Mouse (Mus musculus) cerebellum, adult 2 months (tissue): ENCODE measurements around the gene Iqcd. TPM values are rescaled to one million over a fixed set of nuclear protein-coding genes. Genes with fewer than 3 reads are reported as not detected.

ENCODE experiments used
- DNase-seq, 2 experiments: peaks; one replicate each; pipeline ENCODE4 v3.0.0; 2021
- H3K27ac ChIP-seq: fragments of 200-500 bp; 2 replicates; pipeline ENCODE4 v1.5.1; 2012; ENCODE audit warnings: low read length, control low read depth, inconsistent platforms; ENCODE audit not compliant: insufficient read depth
- H3K27me3 ChIP-seq: fragments of 200-500 bp; 2 replicates; pipeline ENCODE4 v1.6.1; 2012; ENCODE audit warnings: inconsistent platforms, mild to moderate bottlenecking, low read length, moderate library complexity; ENCODE audit not compliant: control insufficient read depth, insufficient read depth
- H3K4me1 ChIP-seq: fragments of 200-500 bp; 2 replicates; pipeline ENCODE4 v1.6.1; 2011; ENCODE audit warnings: low read length; ENCODE audit not compliant: control insufficient read depth, insufficient read depth
- H3K4me3 ChIP-seq: fragments of 200-500 bp; replicated peaks from 2 replicates; pipeline ENCODE3; 2011; ENCODE audit warnings: mild to moderate bottlenecking, low read depth, low read length, control low read depth; ENCODE audit not compliant: insufficient read depth
- CTCF ChIP-seq: fragments of 200-500 bp; IDR thresholded peaks from 2 replicates; pipeline ENCODE4 v1.5.1; 2011; ENCODE audit warnings: low read depth, mild to moderate bottlenecking, control low read depth, low read length, moderate library complexity, borderline replicate concordance; ENCODE audit not compliant: insufficient read depth
- POLR2A ChIP-seq: fragments of 200-500 bp; IDR thresholded peaks from 2 replicates; pipeline ENCODE4 v1.6.1; 2011; ENCODE audit warnings: low read length, control low read depth, borderline replicate concordance; ENCODE audit not compliant: insufficient read depth
- WGBS: fragments of 180-500 bp; shearing (Covaris S2); methylation state at CpG from one replicate; pipeline ENCODE4 v1.1.7; 2018; 5-methylcytosine and 5-hydroxymethylcytosine counted together
- polyA plus RNA-seq: library from polyadenylated mRNA; depleted of rRNA; stranded (reverse); fragments of >200 nt; gene quantifications from 2 replicates; pipeline ENCODE4 v1.2.3, GENCODE M21; 2012

Gene Iqcd
- polyA plus RNA-seq, 1 experiment = 1.8 TPM

GRCm38 (mm10) chr5:120586741-120587615, 1.8 kb upstream of the Iqcd start:
- WGBS = 14% methylated on average over 17 of the region's 17 CpGs
- Histone ChIP-seq H3K27ac (no peak overlapping the region), H3K4me1 (peaks cover 12% of the 10 kb centered on the region; the same call in 1 of the 2 replicates), H3K4me3 (peak overlapping the region; percentile 95), H3K27me3 (no peaks in the 10 kb centered on the region)
- no peak for TF ChIP-seq CTCF
- TF ChIP-seq POLR2A = no peak
- DNase-seq = peak in 1 of 2 experiments; percentile 37

- H3K4me3 ChIP-seq = peak overlapping the region; percentile 95
- peaks cover 12% of the 10 kb centered on the region; the same call in 1 of the 2 replicates for H3K4me1 ChIP-seq
- no peaks in the 10 kb centered on the region for H3K27me3 ChIP-seq
- WGBS = 15% methylated on average over 9 of the region's 9 CpGs
- DNase-seq = no peak
- H3K27ac ChIP-seq = no peak overlapping the region
- TF ChIP-seq CTCF (no peak), POLR2A (no peak)
Observed at GRCm38 (mm10) chr5:120587616-120587926, 1.2 kb upstream of the Iqcd start.

GRCm38 (mm10) chr5:120587940-120588568, 762 bp upstream of the Iqcd start:
- no peak for DNase-seq
- 1% methylated on average over 29 of the region's 29 CpGs for WGBS
- H3K4me1 ChIP-seq = peaks cover 12% of the 10 kb centered on the region; the same call in 1 of the 2 replicates

GRCm38 (mm10) chr5:120590356-120591010, 1.7 kb downstream of the Iqcd start:
- peak; percentile 43; the same call in 1 of the 2 replicates for TF ChIP-seq CTCF
- TF ChIP-seq POLR2A = no peak
- no peak for DNase-seq
- Histone ChIP-seq H3K4me3 (no peak overlapping the region), H3K27ac (no peak overlapping the region), H3K27me3 (no peaks in the 10 kb centered on the region), H3K4me1 (peaks cover 7% of the 10 kb centered on the region; the same call in 1 of the 2 replicates)
- 77% methylated on average over 16 of the region's 16 CpGs for WGBS

More at GRCm38 (mm10) chr5:120587940-120588568, 762 bp upstream of the Iqcd start:
- peak overlapping the region; percentile 95 for H3K4me3 ChIP-seq
- H3K27ac ChIP-seq = peak overlapping the region; percentile 79
- no peak for TF ChIP-seq CTCF
- TF ChIP-seq POLR2A = no peak
- no peaks in the 10 kb centered on the region for H3K27me3 ChIP-seq

GRCm38 (mm10) chr5:120592141-120592540, 3.3 kb downstream of the Iqcd start:
- H3K4me3 ChIP-seq = no peak overlapping the region
- DNase-seq = no peak
- TF ChIP-seq POLR2A (no peak), CTCF (peak; percentile 16; the same call in 1 of the 2 replicates)
- WGBS = 62% methylated on average over 7 of the region's 7 CpGs
- H3K27me3 ChIP-seq = no peaks in the 10 kb centered on the region
- H3K4me1 ChIP-seq = peaks cover 3% of the 10 kb centered on the region; the same call in 1 of the 2 replicates
- H3K27ac ChIP-seq = no peak overlapping the region

- Histone ChIP-seq H3K4me3 (no peak overlapping the region), H3K27me3 (no peaks in the 10 kb centered on the region), H3K27ac (no peak overlapping the region), H3K4me1 (no peaks in the 10 kb centered on the region)
- no peak for DNase-seq
- no peak for TF ChIP-seq CTCF
- TF ChIP-seq POLR2A = no peak
- 87% methylated on average over 6 of the region's 6 CpGs for WGBS
Observed at GRCm38 (mm10) chr5:120594485-120594884, 5.7 kb downstream of the Iqcd start.

- Histone ChIP-seq H3K4me1 (peaks cover 8% of the 10 kb centered on the region; the same call in 1 of the 2 replicates), H3K27me3 (no peaks in the 10 kb centered on the region), H3K4me3 (no peak overlapping the region), H3K27ac (no peak overlapping the region)
- WGBS = 95% methylated on average over 6 of the region's 6 CpGs
- DNase-seq = no peak
- TF ChIP-seq POLR2A (no peak), CTCF (no peak)
Observed at GRCm38 (mm10) chr5:120599625-120600024, 10.8 kb downstream of the Iqcd start.
